Mouse (Mus musculus): ENCODE measurements at regions not wholly inside any gene's neighbourhood (a gene's known extent, or its start where the extent isn't known, plus 50 kb on each side); places are given as distances from the start of the nearest gene placed in this dataset.

DNA sequence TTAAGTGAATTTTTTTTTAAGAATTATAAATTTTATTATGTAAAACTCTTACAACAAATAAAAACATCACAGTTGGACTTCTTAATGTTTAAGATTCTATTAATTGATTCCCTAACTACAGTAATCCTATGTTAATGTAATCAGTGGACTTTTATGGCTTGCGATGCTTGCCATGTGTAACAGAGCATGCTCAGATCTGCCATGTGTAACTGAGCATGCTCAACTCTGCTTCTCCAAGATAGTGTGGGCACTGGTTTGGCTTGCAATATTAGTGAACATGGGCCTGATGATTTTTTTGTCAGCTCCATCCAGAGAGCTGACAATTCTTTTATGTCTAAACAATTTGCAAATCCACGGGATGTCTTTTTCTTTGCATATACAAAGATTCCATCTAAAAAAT, 66.4 kb upstream of the Tas2r119 start:
- DNase-seq = no peak
